Mouse (Mus musculus) T-helper 1 cell (primary cell): ENCODE measurements around the gene Mtcl1.

Experiments used
- in situ Hi-C: fragments of 300-600 bp; cut with MboI, MseI; formaldehyde crosslinking; loops from one replicate; pipeline ENCODE4 v1.15.1; 2025; ENCODE audit warnings: high pct_unique_total_duplicates

The Mtcl1 gene

DNA sequence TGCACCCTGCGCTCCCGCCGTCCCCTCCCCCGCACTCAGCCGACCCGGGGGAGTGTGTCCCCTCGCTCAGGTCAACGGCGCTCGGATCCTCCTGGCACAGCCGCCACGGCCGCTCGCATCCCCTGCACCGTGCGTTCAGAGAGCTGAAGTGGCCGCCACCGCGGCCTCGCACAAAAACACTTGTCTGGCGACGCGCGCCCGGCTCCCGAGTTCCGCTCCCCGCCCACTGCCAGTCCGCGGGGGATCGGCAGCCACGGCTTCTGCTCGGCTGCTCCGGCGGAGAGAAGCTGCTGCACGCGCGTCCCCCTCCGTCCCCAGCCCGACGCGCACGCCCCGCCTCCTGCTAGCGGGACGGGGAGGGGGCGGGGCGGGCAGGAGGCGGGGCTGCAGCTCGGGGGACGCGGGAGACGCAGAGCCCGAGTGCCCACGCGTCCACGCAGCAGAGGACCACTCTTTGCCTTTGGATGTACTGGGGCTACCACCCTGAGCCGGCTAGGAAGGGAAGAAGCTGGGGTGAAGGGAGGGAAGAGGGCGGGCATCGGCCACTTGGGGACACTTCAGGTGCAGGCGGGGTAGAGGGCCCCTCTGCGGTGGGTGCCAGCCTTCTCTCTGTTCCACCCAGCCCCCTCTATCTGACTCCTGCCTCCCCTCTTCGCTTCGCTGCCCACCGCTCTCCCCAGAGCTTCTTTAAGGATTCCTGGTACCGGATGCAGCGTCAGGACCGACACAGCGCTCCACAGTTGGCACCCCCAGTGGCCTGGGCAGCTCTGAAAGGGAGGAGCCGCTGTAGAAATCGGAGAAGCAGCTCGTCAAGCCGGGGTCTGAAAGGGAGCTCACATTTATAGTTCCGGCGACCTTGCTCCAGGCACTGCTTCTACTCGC is at the start of gene Mtcl1:
TSS of gene Mtcl1 (minus strand) at position 291 of the 882 bp plus-strand sequence.
- in situ Hi-C loops, result no loop called here

DNA sequence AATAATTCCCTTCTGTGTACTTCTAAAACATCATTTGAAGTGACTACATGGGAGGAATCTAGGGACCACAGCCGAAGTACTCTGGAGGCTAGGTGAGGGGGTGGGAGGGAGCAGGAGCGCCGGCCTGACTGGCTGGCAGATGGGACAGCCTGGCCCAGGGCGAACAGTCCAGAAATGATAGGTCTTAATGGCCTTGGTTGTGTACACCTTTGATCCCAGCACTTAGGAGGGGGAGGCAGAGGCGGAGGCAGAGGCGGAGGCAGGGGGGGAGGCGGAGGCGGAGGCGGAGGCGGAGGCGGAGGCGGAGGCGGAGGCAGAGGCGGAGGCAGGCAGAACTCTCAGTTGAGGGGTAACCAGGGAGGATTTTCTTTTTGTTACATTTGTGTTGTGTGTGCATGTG is 49.0 kb upstream of the Mtcl1 start:
- in situ Hi-C loops, result no loop called here

DNA sequence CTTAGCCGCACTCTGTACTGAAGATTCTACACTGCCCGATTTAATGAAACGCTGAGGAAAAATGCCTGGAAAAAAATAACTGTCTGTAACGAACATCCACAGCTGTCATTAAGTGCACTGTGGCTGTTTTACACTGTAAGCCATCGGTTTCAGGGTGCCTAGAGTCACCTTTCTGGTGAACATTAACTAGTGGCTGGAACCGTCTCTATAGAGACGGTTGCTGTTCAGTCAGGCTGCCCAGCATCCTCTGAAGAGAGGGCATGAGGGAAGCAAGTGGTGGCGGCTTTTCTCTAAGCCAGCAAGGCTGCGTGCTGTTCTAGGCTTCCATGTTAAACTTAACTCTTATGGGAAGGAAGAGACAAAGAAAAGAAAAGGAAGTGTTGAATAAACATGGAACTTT is 47.0 kb upstream of the Mtcl1 start:
- in situ Hi-C loops, result no loop called here

DNA sequence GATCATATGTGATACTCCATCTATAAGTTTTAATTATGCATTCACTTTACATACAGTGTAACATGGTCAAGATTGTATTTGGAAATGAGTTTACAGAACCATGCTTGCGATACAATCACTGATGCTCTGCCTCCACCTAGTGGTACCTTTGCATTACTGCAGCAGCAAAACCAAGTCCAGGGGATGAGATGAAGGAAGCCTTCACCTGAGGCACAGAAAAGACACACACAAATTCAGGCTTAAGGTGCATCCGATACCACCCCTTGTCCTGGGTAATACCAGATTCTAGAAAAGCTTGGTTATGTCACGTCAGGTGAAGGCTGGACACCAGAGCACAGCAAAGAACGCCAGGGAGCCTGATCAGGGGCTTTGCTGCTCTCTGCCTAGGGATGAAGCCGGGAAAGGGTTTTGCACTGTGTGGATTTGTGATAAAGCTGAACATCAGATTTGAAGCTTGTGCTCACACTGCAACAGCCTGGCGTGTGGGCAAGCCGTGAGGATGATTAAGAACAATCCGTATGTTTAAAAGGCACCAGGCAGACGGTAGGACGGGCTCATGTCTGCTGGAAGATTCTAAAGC is 40.6 kb upstream of the Mtcl1 start:
- in situ Hi-C loops, result no loop called here

DNA sequence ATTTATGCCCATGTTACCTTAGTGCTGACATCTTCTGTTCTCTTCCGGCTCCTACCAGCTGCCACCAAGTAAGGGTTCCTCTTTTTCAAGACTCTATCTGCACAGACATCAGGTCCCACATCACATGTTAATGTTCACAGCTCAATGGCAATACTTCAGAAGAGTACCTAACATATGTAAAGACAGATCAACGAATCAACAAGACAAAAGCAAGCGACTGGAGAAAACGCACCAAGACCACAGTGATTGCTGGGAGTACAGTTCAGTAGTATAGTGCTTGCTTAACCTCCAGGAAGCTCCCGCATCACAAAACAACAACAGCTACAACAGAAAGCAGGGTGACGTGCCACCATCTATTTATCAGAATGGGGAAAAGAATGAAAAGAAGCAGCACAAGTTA is 37.0 kb upstream of the Mtcl1 start:
- in situ Hi-C loops, result no loop called here

DNA sequence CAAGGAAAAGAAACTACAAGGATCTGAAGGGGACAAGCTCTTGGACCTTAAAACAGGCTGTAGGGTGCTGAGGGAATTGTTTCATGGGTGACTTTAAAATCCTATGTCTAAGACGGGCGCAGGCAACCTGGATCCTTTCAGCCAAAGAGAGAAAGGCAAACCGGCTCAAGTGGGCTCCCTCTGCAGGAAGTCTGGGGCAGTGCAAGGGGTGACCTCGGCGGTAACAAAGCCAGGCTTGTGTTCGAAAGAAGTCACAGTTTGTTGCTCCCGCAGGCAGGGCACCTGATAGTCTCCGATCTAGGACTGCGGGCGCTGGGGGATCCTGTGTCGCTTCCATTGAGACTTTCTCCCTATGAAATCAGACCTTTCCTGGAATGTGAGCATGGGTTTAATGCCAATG is 36.2 kb upstream of the Mtcl1 start:
- in situ Hi-C loops, result no loop called here

DNA sequence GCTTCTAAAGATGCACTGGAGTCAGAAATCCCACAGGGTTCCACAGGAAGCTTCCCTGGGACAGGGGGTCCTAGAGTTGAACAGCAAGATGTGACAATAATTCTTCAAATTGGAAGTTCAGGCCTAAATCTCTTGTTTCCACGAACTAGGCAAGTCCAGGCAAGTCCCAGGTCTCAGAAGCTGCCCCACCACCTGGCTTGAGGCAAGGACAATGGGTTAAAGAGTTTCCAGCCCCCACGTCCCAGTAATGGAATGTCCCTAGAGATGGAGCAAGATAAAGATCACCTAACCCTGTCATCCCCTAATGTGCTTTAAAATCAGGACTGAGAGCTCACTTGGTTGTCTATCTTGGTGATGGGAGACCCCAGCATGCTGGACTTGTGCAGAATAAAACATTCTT is 35.4 kb upstream of the Mtcl1 start:
- in situ Hi-C loops, result loop anchor here (5.0 kb wide), 1 partner anchor 248 kb away; no protein-coding TSS in a partner anchor

DNA sequence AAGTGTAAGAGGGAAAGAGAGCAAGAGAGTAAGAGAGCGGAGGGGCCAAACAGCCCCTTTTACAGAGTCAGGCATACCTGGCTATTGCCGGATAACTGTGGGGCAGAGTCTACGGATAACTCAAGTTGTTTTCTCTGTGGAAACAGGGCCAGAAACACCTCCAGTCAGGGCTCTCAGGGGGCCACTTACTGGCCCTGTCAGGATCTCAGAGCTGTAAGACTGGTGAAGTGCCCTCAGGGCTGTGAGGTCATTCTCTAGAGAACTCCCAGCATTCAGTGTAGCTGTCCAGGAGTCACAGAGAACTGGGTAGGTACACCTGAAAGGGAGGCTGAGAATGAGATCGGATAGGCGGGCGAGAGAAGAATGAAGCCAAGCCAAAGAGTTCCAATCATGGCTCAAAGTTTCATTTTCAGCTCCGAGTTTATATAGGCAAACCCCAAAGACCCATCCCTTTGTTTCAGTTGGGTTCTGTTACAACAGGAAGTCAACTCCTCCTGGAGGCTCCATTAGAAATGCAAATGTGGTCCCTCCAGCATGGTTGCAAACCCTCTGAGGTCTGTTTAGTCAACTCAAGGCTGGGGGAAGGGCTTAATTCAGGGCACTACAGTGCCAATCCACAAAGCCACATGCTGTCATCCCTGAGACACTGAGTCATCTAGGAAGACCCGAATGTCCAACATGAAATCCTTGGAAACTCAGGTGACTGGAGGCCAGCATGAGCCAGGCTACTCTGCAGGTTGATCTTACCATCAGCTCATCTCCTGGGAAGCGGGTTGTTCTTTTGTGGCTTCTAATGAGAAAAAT is 34.3 kb upstream of the Mtcl1 start:
- in situ Hi-C loops, result loop anchor here (5.0 kb wide), 1 partner anchor 247 kb away; no protein-coding TSS in a partner anchor

DNA sequence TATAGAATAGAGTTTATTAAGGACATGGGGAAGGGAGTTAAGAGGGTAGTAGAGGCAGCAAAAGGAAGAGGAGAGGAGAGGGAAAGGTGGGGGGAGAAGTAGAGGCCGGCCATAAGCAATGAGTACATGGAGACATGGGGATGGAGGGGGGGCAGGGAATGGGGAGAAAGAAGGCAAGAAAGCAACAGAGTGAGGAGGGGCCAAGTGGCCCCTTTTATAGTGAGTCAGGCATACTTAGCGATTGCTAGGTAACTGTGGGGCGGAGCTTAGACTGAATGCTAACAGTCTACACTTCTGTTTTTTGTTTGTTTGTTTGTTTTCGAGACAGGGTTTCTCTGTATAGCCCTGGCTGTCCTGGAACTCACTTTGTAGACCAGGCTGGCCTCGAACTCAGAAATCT is 31.7 kb upstream of the Mtcl1 start:
- in situ Hi-C loops, result loop anchor here (5.0 kb wide), 1 partner anchor 244 kb away; no protein-coding TSS in a partner anchor

DNA sequence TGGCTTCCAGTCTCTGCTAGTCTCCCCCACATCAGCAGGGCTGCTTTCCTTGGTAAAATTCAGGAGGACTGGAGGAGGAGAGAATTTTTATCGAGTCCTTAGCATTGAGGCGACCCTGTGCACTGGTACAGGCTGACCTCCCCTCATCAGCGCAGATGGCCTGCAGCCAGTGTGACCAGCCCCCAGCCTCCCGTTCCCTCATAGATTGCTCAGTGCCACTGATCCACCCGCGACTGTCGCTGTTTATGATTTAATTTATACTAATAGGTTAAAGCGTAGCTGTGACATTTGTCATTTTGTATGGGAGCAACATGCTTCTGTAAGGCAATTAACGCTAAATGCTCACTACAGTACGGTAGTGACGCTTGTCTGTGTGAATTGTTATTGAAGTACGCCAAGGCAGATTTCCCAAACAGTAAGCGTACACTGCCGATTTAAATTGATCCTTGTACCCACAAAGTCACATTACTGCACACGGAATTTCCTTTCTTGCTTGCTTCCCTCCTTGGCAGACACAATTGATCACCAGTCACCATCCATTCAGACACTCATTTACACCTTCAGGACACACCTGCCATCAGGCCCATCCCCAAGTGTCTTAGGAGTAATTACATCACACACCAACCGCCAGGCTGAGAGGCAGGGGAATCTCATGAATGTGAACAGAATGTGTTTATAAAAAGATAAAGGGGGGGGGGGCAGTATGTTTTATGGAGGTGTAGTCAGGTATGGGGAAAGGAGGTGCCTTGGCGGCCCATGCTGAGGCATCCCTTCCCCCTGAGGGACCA is 31.1 kb upstream of the Mtcl1 start:
- in situ Hi-C loops, result loop anchor here (5.0 kb wide), 1 partner anchor 243 kb away; no protein-coding TSS in a partner anchor

DNA sequence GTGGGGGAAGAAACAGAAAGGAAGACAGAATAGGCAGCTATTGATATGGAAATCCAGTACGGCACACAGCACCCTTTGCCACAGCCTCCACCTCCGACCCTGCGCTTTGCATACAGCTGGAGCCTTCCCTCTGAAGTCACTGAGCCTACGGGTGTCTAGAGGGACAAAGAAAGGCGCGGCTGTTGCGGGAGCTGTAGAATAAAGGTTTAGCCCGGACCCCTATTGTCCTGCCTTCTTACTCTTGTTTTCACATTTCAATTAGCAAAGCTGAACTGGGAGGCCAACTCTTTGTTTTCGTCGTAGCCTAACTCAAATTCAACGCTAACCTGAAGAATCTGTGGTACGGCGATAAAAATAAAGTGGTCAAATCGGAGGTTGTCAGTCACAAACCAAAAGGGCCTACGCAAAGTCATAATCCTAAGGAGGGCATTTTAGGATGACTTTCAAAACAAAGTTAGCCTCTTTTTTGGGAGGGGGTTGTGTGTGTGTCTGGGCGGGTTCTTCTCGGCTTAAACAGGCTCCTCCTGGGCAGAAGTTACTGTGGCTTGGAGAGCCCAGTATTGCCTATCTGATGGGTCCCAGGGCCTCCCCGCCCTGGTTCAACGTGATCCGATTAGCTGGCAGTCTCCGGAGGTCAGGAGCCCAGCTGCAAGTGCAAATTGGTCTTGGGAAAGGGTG is 30.4 kb upstream of the Mtcl1 start:
- in situ Hi-C loops, result loop anchor here (5.0 kb wide), 1 partner anchor 243 kb away; no protein-coding TSS in a partner anchor

DNA sequence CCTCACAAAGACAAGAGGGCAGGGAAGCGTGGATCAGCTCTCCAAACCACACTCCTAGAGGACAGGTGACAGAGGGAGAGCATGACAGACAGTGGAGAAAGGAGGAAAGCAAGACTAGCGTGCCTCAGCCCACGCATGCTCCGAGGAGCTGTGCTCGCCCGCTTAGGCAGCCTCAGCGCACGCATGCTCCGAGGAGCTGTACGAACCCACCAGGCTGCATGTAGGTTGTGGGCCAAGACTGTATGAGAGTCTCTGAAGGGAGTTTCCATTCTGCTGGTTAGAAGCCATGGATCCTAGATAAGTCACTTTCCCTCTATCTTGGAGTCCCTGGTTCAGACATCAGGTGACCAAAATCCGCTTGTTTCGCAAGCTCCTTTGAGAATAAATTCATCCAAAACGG is 29.8 kb upstream of the Mtcl1 start:
- in situ Hi-C loops, result no loop called here

DNA sequence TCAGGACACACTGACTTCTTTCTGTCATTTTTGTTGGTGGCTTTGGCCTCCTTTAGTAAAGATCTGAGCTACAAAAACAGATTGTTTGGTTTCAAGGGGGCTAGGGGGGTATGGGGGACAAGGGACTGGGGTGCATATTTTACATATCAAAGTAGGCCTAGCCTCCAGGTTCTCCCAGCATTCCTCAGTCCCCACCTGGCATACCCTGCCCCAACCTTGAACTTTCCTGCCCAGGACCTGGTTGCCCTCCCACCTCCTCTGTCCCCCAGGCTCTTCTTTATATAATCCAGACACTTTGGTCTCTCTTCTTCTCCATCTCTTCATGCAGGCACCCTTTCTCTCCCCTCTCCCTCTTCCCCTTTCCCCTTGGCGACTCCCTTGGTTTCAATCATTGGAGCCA is 23.7 kb upstream of the Mtcl1 start:
- in situ Hi-C loops, result no loop called here

DNA sequence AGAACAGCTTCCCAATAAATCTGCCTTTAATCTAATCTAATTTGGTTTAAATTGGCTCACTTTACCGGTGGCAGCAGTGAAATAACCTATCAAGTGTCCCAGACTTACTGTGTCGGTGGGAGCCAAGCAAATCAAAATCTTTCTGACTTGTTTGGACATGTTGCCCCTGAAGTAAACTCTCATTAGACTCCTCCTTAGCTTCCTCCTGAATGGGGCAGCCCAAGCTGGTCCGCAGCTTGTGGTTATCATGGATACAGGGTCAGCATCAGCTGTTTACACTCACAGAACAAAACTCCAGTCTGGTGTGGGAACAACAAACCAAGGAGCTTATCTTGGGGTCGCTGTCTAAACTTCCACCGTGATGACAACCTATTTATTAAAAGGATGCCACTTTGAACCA is 22.2 kb upstream of the Mtcl1 start:
- in situ Hi-C loops, result no loop called here

DNA sequence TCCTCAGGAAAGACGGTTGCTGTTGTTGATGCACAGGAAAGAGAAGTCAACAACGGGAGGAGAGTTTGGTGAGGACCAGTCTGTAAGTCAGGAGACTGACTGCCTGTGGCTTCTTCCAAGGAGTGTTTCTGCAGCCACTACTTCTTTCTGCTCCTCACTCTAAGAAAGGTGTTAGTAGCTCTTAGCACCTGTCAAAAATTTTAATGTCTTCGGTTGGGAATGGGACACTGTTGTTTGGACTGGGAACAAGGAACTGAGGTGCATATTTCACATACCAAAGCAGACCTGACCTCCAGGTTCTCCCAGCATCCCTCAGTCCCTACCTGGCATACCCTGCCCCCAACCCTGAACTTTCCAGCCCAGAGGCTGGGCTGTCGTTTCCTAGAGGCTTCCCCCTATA is 21.7 kb upstream of the Mtcl1 start:
- in situ Hi-C loops, result no loop called here

DNA sequence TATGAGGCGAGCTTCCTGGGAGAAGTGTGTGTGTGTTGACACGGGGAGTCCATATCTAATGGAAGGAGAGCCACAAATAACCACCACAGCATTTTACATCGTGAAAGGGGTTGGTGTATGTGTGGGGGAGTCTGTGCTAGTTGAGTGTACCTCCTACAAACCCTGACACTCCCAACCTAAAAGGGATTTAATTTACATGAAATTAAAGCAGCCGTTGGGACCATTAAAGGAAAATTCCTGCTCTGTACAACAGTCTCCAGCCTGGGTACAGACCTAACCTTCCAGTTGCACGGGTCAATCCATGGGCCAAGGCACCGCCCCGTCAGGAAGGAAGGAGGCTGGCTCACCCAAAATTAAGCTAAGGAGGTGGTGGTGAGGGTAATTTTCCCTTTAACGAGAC is 20.5 kb upstream of the Mtcl1 start:
- in situ Hi-C loops, result no loop called here

DNA sequence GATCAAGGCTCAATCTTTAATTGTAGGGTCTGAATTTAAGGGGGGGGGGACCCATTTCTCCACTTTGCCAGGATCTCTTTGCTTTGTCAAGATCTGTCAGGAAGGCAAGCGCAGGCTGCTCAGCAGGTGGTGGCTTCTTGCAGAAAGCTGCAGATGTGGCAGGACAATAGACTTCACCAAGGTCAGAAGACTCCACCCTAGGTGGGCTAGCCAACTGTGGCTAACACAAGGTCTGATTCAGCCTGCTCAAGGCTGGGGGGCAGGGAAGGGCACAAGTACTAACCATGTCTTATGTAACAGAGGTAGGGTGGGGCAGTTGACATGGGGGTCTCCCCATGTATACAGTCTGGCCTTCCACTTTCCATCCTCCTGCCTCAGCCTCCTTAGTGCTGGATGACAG is 7.7 kb upstream of the Mtcl1 start:
- in situ Hi-C loops, result no loop called here

DNA sequence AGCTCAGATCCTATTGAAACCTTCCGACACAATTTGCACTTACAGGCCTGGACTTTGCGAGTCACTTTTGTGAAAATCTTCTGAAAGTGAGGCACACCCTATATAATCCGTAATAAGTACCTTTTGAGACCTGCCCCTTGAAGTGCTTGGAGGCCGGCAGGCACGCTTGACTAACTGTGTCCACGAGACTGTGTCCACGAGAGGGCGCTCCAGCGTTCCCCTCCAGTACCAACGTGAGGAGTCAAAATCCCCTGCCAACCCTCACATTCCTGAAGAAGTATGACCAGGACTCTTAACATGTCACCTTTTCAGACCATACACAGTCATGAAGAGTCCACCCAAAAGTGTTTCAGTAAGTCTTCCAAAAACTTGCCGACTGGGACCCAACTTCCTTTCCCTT is 1.6 kb upstream of the Mtcl1 start:
- in situ Hi-C loops, result no loop called here

DNA sequence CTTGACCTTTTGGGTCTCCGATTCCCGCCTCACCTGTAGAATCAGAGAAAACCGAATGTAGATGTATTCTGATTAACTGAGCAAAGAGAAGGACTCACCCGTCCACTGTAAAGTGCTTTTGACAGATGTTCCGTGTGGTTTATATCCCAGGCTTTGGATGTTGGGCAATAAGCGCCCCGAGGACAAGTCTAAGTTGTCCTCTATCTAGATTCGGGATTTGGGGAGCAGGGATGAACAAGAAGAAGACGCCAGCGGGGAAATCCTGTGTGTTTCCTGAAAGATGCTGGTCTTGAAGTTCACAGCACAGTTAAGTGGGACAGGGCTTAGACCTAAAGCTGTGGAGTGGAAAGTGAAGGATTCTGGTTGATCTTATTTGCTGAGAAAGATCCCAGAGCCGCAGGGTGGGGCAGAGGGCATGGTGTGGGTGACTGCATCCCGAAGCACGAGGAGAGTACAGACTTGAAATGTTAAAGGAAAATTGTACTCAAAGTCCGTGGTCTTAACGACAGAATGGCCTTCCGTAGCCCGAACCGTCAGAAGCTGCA is 1.0 kb upstream of the Mtcl1 start:
- in situ Hi-C loops, result no loop called here
